Mouse (Mus musculus): Measurements from ENCODE around the gene Gm5737. TPM values are rescaled to one million over a fixed set of nuclear protein-coding genes. Genes with fewer than 3 reads are reported as not detected.

Gene Gm5737
- total RNA-seq, 4 experiments from 2014 or later: 0.30 TPM; not detected in 3

DNA sequence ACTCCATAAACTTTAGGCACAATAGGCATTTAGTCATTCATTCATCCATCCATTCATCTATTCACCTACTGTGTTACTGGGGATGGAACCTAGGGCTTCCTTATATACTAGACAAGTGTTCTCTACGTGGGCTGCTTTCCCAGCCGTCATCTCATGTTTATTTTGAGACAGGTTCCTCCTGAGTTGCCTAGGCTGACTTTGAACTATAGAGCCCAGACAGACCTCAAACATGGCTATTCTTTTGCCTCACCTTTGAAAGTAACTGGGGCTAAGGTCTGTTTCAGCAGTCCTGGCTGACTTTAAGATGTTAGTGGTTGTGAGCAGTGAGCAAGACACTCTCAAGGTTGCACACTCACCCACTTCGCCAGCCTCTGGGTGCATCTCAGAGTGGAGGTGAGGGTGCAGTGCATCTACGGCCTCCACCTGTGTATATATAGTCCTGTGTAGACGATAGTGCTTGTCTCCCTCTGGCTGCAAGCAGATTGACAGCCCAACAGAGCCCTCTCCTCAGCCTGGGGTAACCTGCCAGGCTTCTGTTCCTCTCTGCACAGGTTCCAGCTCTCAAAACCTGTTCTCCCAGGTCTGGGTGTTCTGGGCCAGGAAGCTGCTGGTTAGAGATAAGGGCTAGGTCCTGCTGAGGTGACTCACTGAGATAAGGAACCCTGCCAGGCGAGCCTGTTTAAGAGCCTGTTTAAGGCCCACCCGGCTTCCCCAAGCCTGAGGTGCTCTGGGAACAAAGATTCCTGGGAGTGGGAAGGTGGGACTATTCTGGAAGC is 62.8 kb downstream of the Gm5737 start:
- DNase-seq (ENCODE audit: low spot score in 2 of 2): no peak

DNA sequence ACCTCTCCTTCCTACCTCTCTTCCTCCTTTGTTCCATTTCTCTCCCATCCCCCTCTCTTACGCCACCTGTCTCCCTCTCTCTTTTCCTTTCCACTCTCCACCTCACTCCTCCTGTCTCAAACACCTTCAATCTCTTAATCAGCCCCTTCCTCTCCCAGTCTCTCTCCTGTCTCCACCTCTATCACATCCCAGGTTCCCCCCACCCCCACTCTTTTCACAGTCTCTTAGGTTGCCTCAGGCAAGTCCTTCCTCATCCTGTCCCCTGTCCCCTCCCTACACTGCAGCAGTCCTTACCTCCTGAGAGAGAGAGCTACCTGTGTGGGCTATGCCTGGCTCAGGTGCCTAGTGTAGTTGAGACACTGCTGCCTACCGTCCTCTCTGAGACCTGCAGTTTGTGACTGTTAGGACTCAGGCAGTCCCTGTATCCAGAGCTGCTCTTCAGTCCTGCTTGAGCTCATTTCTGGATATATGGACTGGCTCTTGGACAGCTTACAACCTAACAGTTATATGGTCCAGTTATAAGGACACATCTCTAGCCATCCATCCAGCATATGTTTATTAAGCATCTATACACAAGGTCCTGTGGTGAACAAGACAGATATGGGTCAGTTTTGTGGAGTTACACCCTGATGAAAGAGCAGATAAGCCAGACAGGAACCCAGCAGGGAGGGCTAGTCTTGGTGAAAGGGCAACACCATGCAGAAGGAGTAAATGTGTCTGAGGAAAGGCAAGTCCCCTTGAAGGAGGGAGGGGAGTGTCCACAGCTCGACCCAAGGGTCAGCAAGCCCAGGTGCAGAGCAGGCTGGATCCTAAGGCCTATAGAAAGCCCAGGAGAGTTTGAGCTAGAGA is 63.6 kb downstream of the Gm5737 start:
- no peak for DNase-seq (ENCODE audit: low spot score in 2 of 2)

DNA sequence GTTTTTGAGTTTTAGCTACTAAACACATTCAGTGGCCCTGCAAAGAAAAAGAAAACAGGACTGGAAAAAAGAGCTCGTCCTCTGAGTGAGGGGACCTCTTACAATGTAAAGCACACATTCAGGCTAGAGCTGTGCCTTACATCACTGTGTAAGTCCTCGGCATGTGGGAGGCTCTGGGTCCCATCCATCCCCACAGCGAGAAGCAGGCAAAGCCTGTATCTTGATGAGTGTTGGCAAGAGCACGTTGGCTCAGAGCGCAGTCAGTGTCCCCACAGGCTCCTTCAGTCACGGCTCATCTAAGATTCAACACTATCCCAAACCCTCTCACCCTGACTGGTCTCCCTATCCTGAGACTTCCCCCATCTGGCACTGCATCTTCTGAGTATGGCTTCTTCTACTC is 66.1 kb downstream of the Gm5737 start:
- peak in 1 of 2 experiments; percentile 32 for DNase-seq (ENCODE audit: low spot score in 2 of 2)

DNA sequence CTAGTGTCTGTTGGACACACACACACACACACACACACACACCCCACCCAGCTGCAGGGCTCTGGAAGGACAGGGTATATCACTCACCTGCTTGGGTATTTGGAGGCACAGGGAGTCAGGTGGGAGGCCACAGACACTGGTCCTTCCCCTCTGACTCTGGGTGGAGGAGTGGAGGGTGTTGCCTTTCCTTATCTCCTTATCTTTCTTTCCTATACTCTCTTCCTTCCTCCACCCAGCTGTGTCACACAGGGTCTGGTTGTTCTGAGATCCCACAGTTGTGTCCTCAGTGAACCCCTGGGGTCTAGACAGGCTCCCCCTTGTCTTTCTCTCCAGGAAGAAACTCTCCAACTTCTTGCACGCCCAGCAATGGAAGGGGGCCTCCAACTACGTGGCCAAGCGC is 67.8 kb downstream of the Gm5737 start:
- DNase-seq (ENCODE audit: low spot score in 2 of 2): no peak

DNA sequence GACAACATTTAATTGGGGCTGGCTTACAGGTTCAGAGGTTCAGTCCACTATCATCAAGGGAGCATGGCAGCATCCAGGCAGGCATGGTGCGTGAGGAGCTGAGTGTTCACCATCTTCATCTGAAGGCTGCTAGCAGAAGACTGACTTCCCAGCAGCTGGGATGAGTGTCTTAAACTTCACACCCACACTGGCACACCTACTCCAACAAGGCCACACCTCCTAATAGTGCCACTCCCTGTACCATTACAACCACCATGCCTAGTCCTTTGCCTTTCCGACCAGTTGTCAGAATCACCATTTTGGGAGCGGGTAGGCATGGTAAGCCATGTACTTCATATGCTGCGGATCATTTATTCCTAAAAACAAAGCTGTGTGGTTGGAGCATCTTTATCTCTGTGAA is 68.6 kb downstream of the Gm5737 start:
- DNase-seq (ENCODE audit: low spot score in 2 of 2): no peak

Other genes with a start within 250 kb of the Gm5737 start
- gene Uqcrc2, start 177.2 kb upstream of the Gm5737 start, total RNA-seq (2022): 100 to 1,000 TPM; 248 to 256 (median 249) TPM
- gene Pdzd9, start 142.0 kb upstream of the Gm5737 start, total RNA-seq (2022): under 1 TPM in 2 of 4 experiments, not detected in 2; 0.17 to 0.39 TPM
- 10 to 100 TPM; 69.0 to 88.6 (median 73.7) TPM for gene Mosmo, start 134.7 kb upstream of the Gm5737 start, total RNA-seq (2022)
- 10 to 100 TPM; 15.4 to 20.7 (median 15.9) TPM for gene Vwa3a, start 73.0 kb upstream of the Gm5737 start, total RNA-seq (2022)
- 10 to 100 TPM; 28.3 to 36.3 (median 35.3) TPM for gene Eef2k, start 30.5 kb downstream of the Gm5737 start, total RNA-seq (2022)
- gene Polr3e, start 105.4 kb downstream of the Gm5737 start, total RNA-seq (2022): 10 to 100 TPM; 25.8 to 31.6 (median 30.3) TPM
- 10 to 100 TPM in 3 of 4 experiments, 1 to 10 TPM in 1; 8.7 to 12.5 (median 10.7) TPM for gene Cdr2, start 169.9 kb downstream of the Gm5737 start, total RNA-seq (2022)
- 1 to 10 TPM in 1 of 4 experiments, under 1 TPM in 3; 0.18 to 2.4 (median 0.48) TPM for gene Mfsd13b, start 170.1 kb downstream of the Gm5737 start, total RNA-seq (2022)
- 100 to 1,000 TPM; 101 to 118 (median 101) TPM for gene Mettl9, start 222.1 kb downstream of the Gm5737 start, total RNA-seq (2022)